Mouse (Mus musculus) bone marrow, adult 2 months (tissue): ENCODE data around the gene Rps6kb2.

Source experiments
- CTCF ChIP-seq: fragments of 200-500 bp; IDR thresholded peaks from 2 replicates; pipeline ENCODE4 v1.5.1; 2011; ENCODE audit warnings: low read length, control low read depth; ENCODE audit not compliant: control insufficient read depth, insufficient read depth
- POLR2A ChIP-seq: fragments of 200-500 bp; IDR thresholded peaks from 2 replicates; pipeline ENCODE4 v1.6.1; 2011; ENCODE audit warnings: low read depth, mild to moderate bottlenecking, control low read depth, low read length, borderline replicate concordance; ENCODE audit not compliant: control insufficient read depth

DNA sequence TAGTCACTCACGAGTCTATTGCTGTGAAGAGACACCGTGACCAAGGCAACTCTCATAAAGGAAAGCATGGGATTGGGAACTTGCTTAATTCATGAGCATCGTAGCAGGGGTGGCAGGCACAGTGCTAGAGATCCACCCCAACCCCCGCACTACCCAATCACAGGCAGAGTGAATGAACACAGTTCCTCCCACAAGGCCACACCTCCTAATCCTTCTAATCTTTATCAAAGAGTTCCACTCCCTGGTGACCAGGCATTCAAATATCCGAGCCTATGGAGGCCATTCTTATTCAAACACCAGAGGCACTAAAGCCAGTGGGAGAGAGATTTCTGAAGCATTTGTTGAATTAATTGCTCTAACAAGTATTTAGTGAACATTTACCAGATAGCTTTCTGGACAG lies 17.2 kb downstream of the Rps6kb2 start:
- TF ChIP-seq POLR2A (no peak), CTCF (no peak)
